Mouse (Mus musculus) large intestine, adult 2 months (tissue): ENCODE measurements at regions not wholly inside any gene's neighbourhood (a gene's known extent, or its start where the extent isn't known, plus 50 kb on each side); places are given as distances from the start of the nearest gene placed in this dataset.

Source experiments
- DNase-seq: peaks from one replicate; pipeline ENCODE4 v3.0.0-alpha.2; 2012; ENCODE audit warnings: low read depth, low spot score
- WGBS: fragments of 180-500 bp; shearing (Covaris S2); methylation state at CpG from one replicate; pipeline ENCODE4 v1.1.7; 2018; 5-methylcytosine and 5-hydroxymethylcytosine counted together

GRCm38 (mm10) chr16:76611061-76611460 lies 237.4 kb upstream of the Nrip1 start:
- no peak for DNase-seq

- no peak for DNase-seq
- 90% methylated on average over 3 of the region's 3 CpGs for WGBS
Measured at GRCm38 (mm10) chr16:76604914-76605313, 231.3 kb upstream of the Nrip1 start.

- no peak for DNase-seq
- WGBS: 18% methylated on average over 6 of the region's 6 CpGs
Measured at GRCm38 (mm10) chr16:76603846-76604258, 230.2 kb upstream of the Nrip1 start.

DNA sequence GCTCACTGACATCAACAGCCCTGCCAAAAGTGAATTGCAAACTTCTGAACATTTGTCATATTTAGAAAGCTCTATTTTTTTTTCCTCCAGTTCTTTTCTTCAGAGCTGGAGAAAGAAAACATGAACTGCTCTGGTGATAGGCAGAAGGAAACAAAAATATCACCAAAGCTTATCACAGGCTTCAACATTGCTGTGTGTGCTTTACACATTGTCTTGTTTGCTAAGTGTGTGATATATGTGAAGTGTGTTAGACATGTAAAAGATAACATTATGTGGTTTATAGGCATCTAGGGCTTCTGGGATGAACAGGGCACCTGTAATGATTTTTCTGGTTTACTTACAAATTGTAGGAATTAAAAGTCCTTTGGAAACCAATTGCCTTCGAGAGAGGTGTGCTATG lies 229.8 kb upstream of the Nrip1 start:
- WGBS: 27% methylated on average over 1 of the region's 1 CpGs
- DNase-seq: no peak

DNA sequence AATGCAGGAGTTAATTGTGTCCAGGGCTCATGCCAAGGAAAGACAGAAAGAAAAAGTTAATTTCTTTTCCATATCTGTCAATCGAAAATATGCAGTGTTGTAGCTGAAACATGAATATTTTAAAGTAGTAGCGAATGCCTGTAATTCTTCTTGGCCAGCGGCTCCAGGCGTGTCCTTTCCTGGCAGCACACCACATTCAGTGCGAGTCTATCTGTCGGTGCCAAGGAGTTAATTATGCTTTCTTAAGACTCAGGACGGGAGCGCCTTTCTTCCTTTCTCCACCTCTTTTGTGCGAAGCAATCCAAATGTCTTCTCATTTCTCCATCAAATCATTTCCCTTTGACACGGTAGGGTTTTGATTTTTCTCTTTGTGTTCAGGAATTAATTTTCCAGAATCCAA lies 226.5 kb upstream of the Nrip1 start:
- no peak for DNase-seq
- 38% methylated on average over 10 of the region's 10 CpGs for WGBS

DNA sequence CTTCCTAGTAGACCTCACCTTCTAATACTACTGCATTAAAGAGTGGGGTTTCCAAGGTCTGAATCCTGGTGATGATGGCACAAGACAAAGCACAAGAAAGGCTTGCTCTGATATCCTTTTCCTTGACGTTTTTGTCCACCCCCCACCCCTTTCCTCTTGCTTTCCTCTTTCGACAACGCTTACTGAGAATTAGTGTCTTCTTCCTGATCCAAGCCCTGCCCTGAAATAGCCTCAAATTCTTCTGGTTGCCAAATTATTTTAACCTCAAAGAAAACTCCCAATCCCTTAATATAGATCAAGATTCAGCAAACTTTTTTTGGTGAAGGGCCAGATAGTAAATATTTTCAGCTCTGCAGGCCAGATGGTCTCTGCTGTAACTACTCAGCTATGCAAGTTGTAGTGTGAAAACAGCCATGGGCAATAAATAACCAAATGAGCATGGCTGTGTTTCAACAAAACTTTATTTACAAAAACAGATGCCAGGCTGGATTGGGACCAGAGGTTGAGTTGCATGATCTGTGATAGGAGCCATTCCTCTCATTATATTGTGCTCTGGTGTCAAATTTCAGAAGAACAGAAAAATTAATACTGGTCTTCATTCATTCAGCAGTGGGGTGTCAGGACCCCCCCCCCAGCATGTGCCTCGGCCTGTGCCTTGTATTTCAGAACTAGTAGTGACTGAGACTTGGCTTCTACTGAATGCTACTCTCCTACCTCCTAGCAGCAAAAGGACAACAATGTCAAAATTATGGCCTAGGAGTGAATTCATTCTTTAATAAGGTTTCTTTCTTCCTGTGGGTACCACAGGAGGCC lies 218.5 kb upstream of the Nrip1 start:
- no peak for DNase-seq

GRCm38 (mm10) chr16:76589791-76590190 lies 216.2 kb upstream of the Nrip1 start:
- DNase-seq: no peak
- 63% methylated on average over 2 of the region's 2 CpGs for WGBS

More for the DNA sequence above, 218.5 kb upstream of the Nrip1 start:
- WGBS: 71% methylated on average over 4 of the region's 4 CpGs

- no peak for DNase-seq
- WGBS: 90% methylated on average over 2 of the region's 2 CpGs
Measured at GRCm38 (mm10) chr16:76577206-76577605, 203.6 kb upstream of the Nrip1 start.

DNA sequence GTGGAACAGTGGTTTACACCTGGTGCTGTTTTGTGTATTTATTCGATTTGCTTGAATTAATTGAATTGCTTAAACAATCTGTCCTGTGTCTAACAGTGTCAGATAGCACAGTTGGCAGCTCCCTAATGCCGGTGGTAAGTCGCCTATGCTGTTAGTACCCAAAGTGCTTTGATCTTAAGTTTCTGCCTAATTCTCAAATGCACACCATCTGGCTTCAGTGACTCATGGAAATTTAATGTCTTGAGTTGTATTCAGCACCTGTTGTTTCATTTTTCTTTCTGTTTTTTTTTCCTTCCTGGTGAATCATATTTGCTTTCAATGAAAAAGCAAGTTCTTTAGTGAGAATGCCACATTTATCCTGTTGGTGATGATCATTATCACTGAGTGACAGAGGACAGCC lies 201.7 kb upstream of the Nrip1 start:
- no peak for DNase-seq
- WGBS: 55% methylated on average over 3 of the region's 3 CpGs

DNA sequence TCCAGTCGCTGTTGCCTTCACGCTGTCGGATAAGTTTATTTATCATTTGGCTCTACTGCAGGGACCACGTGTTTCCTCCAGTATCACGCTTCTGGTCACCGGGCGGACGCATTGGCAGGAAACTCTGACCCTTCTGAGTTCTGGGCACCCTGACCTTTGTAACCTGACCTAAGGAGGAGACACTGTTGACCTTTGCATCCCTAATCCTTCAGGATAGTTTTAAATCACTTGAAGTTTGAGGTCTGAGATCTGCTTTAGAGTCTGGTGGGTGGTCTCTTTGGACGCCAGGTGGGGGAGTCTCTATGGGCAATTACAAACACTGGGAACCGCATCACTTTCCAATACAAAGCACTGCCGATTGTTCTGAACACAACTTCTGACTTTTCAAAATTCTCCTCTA lies 192.6 kb upstream of the Nrip1 start:
- 62% methylated on average over 11 of the region's 11 CpGs for WGBS

DNA sequence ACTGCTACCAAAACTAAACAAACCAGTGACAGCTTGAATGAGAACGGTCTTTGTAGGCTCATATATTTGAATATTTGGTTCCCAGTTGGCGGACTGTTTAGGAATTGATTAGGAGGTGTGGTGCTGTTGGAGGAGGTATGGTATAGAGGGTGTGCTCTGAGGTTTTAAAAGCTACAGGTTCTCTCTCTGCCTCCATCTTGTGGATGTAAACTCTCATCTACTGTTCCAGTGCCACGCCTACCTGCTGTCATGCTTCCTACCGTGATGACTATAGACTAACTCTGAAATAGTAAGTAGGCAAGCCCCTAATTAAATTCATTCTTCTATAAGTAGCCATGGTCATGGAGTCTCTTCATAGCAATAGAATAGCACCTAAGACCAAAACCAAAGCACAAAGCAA lies 181.2 kb upstream of the Nrip1 start:
- DNase-seq: no peak
- WGBS: 59% methylated on average over 4 of the region's 4 CpGs

More for the DNA sequence above, 192.6 kb upstream of the Nrip1 start:
- DNase-seq: no peak

GRCm38 (mm10) chr16:76549628-76550027 lies 176.0 kb upstream of the Nrip1 start:
- 89% methylated on average over 5 of the region's 5 CpGs for WGBS

DNA sequence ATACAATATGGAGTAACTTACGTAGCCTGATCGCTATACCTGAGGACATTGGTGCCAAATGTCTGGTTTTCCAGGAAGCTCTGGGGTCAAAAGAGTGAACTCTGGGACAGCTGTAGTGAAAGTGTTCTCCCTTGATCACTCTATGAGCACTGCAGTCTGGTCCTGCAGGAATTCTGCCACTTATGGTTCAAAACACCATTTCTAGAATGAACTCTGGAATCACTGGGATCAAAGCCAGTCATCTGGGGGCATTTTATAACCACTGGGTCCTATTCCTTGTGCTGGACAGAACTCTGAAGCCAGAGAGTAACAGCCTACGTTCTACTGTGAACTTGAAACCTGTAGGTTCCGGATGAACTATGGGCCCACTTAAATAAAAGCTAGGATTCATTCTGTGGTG lies 173.5 kb upstream of the Nrip1 start:
- 59% methylated on average over 4 of the region's 4 CpGs for WGBS
- no peak for DNase-seq

More at GRCm38 (mm10) chr16:76549628-76550027, 176.0 kb upstream of the Nrip1 start:
- no peak for DNase-seq

DNA sequence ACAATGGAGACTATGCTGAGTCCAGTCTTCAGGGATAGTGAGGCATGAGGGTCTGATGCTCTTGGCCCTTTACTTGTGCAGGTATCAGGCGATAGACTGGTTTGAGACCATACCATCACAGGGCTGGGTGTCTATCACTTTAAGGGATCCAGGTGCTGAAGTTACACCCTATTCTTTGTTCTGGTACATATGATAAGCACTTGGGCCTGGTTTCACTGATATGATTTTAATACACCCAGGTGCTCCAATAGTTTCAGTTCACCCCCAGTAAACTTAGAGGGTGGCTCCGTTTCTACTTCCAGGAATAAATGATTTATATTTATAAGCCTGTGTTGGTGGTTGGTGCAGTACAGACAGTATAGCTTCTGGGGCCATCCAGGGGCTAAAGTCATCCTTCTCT lies 173.0 kb upstream of the Nrip1 start:
- no peak for DNase-seq
- WGBS: 52% methylated on average over 2 of the region's 2 CpGs

GRCm38 (mm10) chr16:76545942-76546341 lies 172.3 kb upstream of the Nrip1 start:
- WGBS: 44% methylated on average over 2 of the region's 2 CpGs
- DNase-seq: no peak

DNA sequence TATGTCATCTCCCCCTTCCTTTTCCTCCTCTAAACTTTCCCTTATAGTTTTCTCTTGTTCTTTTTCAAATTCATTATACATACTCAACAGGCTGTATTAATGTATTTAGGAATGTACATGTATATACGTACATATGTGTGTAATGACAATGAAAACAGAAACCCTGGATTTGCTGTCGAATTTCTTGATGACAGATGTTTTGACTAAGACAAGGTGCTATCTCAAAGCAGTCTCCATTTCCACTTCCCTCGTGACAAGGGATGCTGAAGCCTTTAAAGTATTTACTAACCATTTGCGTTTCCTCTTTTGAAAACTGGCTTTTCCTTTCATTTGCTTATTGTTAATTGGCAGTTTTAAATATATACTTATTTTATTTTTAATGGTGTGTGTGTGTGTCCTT lies 171.3 kb upstream of the Nrip1 start:
- DNase-seq: no peak
- WGBS: 83% methylated on average over 4 of the region's 4 CpGs

DNA sequence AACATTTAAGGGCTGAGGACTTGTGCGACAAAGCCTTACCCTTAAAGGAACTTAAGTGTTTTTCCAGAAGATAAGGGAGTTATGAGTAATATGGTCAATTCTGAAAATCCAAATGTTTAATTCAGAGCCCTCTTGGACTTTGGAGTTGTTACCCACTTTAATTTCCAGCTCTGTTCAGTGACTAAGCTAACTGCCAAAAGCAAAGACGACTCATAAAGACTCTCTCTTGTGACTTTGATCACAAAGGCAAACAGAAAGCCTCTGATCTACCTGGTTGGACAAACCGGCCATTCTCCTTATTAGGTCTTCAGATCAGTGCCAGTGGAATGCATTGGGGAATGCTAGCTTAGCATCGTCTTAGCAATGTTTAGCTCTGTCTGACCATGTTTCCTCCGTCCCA lies 167.3 kb upstream of the Nrip1 start:
- 15% methylated on average over 5 of the region's 5 CpGs for WGBS

DNA sequence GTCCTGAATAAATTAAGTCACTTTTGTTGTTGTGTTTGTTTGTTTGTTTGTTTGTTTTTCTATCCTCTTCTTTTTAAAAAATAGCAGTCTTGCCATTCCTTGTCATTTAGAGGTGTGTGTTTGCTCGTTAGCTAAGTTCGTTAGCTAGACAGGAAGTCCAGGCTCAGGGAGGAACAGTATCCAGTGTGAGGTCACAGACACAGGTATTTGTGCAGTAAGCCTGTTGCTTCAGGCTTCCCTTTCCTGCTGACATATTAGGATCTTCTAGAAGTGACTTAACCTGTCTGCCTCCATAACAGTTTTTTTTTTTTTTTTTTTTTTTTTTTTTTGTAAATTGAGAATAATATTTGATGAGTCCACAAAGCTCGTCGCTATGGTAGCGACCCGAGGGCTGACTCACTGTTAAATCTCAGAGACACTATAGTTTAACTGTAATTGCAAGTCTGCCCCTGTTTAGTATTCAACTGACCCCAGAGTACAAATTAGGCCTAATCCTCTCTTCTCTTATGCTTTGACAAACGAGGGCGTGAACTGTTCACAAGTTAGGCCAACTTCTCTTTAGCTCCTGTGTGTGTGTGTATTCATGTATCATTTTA lies 166.8 kb upstream of the Nrip1 start:
- WGBS: 23% methylated on average over 8 of the region's 8 CpGs
- no peak for DNase-seq

More for the DNA sequence above, 167.3 kb upstream of the Nrip1 start:
- DNase-seq: no peak

- no peak for DNase-seq
- WGBS: 16% methylated on average over 6 of the region's 6 CpGs
Measured at GRCm38 (mm10) chr16:76539669-76540068, 166.0 kb upstream of the Nrip1 start.

GRCm38 (mm10) chr16:76537871-76538270 lies 164.2 kb upstream of the Nrip1 start:
- WGBS: 24% methylated on average over 11 of the region's 11 CpGs
- no peak for DNase-seq

DNA sequence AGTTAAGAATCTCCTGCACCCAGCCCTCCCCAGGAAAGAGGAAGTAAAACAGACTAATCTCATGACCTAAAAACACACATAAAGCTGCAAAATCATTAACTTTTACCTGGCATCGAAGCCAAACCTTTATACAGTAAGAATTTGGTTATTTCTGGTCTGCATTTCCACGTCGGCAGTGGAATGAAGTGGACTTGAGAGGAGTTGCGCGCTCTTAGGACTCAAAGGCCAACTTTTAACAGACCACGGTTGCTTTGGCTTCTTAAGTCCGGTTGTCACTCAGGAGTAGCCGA lies 159.2 kb upstream of the Nrip1 start:
- 21% methylated on average over 8 of the region's 8 CpGs for WGBS
- DNase-seq: no peak
